Mouse (Mus musculus): Measurements from ENCODE around the gene Tap2. TPM values are rescaled to one million over a fixed set of nuclear protein-coding genes. Genes with fewer than 3 reads are reported as not detected.

Gene Tap2
- polyA plus RNA-seq (2015; fragmentation: Illumina TruSeq; extraction: RNeasy Lipid Tissue Mini Kit (QIAGEN cat#74804); ENCODE audit: insufficient read depth, low replicate concordance) = 38.1 TPM

GRCm38 (mm10) chr17:34203444-34203843, at the start of gene Tap2:
Gene Tap2, plus strand, starts transcription at chr17:34203527.

DNA sequence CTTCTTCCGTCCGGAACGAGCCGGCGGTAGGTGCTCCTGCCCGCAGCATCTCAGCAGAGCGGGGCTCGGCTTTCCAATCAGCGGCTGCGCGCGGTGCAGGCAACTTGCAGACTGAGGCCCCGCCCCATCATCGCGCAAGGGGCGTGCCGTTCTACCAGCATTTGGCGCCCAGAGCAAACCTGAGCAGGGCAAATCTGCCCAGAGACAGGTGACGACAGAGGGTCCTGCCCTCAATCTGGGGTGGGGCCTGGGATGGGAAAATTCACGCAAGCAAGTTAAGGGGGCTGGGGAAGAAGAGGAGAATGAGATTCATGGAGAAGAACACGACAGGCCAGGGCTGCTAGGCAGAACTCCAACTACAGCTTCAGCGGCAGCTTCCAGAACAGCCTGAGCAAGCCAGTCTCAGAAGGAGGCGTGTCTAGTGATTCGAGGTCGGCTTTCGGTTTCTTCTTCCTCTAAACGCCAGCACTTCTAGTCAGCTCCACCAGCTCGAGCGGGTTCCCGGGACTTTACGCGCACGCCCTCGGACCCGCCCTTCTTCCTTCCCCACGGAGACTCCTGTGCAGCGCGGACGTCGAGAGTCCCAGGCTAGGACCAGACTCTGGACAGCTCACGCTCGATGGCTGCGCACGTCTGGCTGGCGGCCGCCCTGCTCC, 15.9 kb upstream of the Tap2 start, which contains the start of the genes Tap1 and Psmb9:
Tap1 (plus strand) TSS at position 293 of the 656 bp plus-strand sequence.
Psmb9 (minus strand) TSS at position 504 of the 656 bp plus-strand sequence.

GRCm38 (mm10) chr17:34196941-34197894, 6.1 kb upstream of the Tap2 start, which contains the start of gene Psmb8:
Gene Psmb8, plus strand, starts transcription at chr17:34197721.

GRCm38 (mm10) chr17:34238706-34239105, 35.4 kb downstream of the Tap2 start, which contains the start of gene H2-Ob:
Gene H2-Ob, plus strand, starts transcription at chr17:34238903.

DNA sequence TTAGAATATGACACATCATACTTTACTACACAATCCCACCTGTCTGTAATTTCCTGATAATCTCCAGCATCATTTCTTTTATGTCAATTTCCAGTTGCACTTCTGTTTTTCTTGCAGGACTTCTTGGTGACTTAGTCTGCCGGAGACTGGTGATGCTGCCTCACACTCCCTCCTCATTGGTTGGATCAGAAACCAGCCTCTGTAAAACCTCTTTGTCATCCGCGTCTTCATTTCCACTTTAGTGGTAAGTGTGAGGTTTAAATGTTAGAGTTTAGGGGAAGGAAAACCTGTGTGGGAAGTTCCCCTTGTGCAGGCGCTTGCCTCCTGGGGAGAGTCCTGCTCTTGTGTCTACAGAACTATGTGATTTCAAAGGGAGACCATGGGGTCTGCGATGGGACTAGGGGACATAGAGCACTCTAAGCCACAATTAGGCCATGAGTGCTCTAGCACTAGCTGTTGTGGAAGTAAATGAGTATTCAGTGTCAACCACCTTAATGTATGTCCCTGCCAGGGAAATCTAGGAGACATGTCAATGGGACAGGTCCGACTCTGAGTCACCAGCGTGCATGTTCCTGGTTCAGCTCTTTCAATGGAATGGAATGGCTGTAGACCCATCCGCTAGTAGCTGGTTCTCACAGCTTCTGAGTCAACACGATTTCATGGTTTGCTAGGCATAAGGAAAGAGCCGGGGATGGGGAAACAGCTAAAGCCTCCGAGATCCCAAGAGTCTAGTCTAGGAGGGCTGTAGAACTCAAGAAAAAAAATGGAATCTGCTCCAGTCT, 54.5 kb downstream of the Tap2 start, which contains the start of gene H2-Ab1:
H2-Ab1 (plus strand) TSS at position 96 of the 782 bp plus-strand sequence.

Other genes with a start within 250 kb of the Tap2 start
- 28.2 TPM for gene Vps52, start 247.7 kb upstream of the Tap2 start, polyA plus RNA-seq (2015; fragmentation: Illumina TruSeq; extraction: RNeasy Lipid Tissue Mini Kit (QIAGEN cat#74804); ENCODE audit: insufficient read depth, low replicate concordance)
- 1,734 TPM for gene Rps18, start 247.5 kb upstream of the Tap2 start, polyA plus RNA-seq (2015; fragmentation: Illumina TruSeq; extraction: RNeasy Lipid Tissue Mini Kit (QIAGEN cat#74804); ENCODE audit: insufficient read depth, low replicate concordance)
- 3,352 TPM for gene H2-K1, start 203.2 kb upstream of the Tap2 start, polyA plus RNA-seq (2015; fragmentation: Illumina TruSeq; extraction: RNeasy Lipid Tissue Mini Kit (QIAGEN cat#74804); ENCODE audit: insufficient read depth, low replicate concordance)
- gene Ring1, start 178.8 kb upstream of the Tap2 start, polyA plus RNA-seq (2015; fragmentation: Illumina TruSeq; extraction: RNeasy Lipid Tissue Mini Kit (QIAGEN cat#74804); ENCODE audit: insufficient read depth, low replicate concordance) = 10.5 TPM
- gene H2-Ke6, start 175.5 kb upstream of the Tap2 start, polyA plus RNA-seq (2015; fragmentation: Illumina TruSeq; extraction: RNeasy Lipid Tissue Mini Kit (QIAGEN cat#74804); ENCODE audit: insufficient read depth, low replicate concordance) = 137 TPM
- gene Slc39a7, start 171.8 kb upstream of the Tap2 start, polyA plus RNA-seq (2015; fragmentation: Illumina TruSeq; extraction: RNeasy Lipid Tissue Mini Kit (QIAGEN cat#74804); ENCODE audit: insufficient read depth, low replicate concordance) = 38.7 TPM
- gene Rxrb, start 171.7 kb upstream of the Tap2 start, polyA plus RNA-seq (2015; fragmentation: Illumina TruSeq; extraction: RNeasy Lipid Tissue Mini Kit (QIAGEN cat#74804); ENCODE audit: insufficient read depth, low replicate concordance) = 24.2 TPM
- gene Col11a2, start 164.1 kb upstream of the Tap2 start, polyA plus RNA-seq (2015; fragmentation: Illumina TruSeq; extraction: RNeasy Lipid Tissue Mini Kit (QIAGEN cat#74804); ENCODE audit: insufficient read depth, low replicate concordance) = 0.94 TPM
- gene H2-Oa, start 111.2 kb upstream of the Tap2 start, polyA plus RNA-seq (2015; fragmentation: Illumina TruSeq; extraction: RNeasy Lipid Tissue Mini Kit (QIAGEN cat#74804); ENCODE audit: insufficient read depth, low replicate concordance) = 69.0 TPM
- 162 TPM for gene H2-DMa, start 84.0 kb upstream of the Tap2 start, polyA plus RNA-seq (2015; fragmentation: Illumina TruSeq; extraction: RNeasy Lipid Tissue Mini Kit (QIAGEN cat#74804); ENCODE audit: insufficient read depth, low replicate concordance)
- gene Brd2, start 80.9 kb upstream of the Tap2 start, polyA plus RNA-seq (2015; fragmentation: Illumina TruSeq; extraction: RNeasy Lipid Tissue Mini Kit (QIAGEN cat#74804); ENCODE audit: insufficient read depth, low replicate concordance) = 245 TPM
- gene H2-DMb2, start 60.2 kb upstream of the Tap2 start, polyA plus RNA-seq (2015; fragmentation: Illumina TruSeq; extraction: RNeasy Lipid Tissue Mini Kit (QIAGEN cat#74804); ENCODE audit: insufficient read depth, low replicate concordance) = 497 TPM
- gene H2-DMb1, start 50.5 kb upstream of the Tap2 start, polyA plus RNA-seq (2015; fragmentation: Illumina TruSeq; extraction: RNeasy Lipid Tissue Mini Kit (QIAGEN cat#74804); ENCODE audit: insufficient read depth, low replicate concordance) = 222 TPM
- gene Tap1, start 16.0 kb upstream of the Tap2 start, polyA plus RNA-seq (2015; fragmentation: Illumina TruSeq; extraction: RNeasy Lipid Tissue Mini Kit (QIAGEN cat#74804); ENCODE audit: insufficient read depth, low replicate concordance) = 94.6 TPM
- 164 TPM for gene Psmb9, start 15.8 kb upstream of the Tap2 start, polyA plus RNA-seq (2015; fragmentation: Illumina TruSeq; extraction: RNeasy Lipid Tissue Mini Kit (QIAGEN cat#74804); ENCODE audit: insufficient read depth, low replicate concordance)
- gene Psmb8, start 5.8 kb upstream of the Tap2 start, polyA plus RNA-seq (2015; fragmentation: Illumina TruSeq; extraction: RNeasy Lipid Tissue Mini Kit (QIAGEN cat#74804); ENCODE audit: insufficient read depth, low replicate concordance) = 229 TPM
- gene H2-Ob, start 35.4 kb downstream of the Tap2 start, polyA plus RNA-seq (2015; fragmentation: Illumina TruSeq; extraction: RNeasy Lipid Tissue Mini Kit (QIAGEN cat#74804); ENCODE audit: insufficient read depth, low replicate concordance) = 1,133 TPM
- gene H2-Ab1, start 54.2 kb downstream of the Tap2 start, polyA plus RNA-seq (2015; fragmentation: Illumina TruSeq; extraction: RNeasy Lipid Tissue Mini Kit (QIAGEN cat#74804); ENCODE audit: insufficient read depth, low replicate concordance) = 2,500 TPM
- 4,264 TPM for gene H2-Aa, start 84.3 kb downstream of the Tap2 start, polyA plus RNA-seq (2015; fragmentation: Illumina TruSeq; extraction: RNeasy Lipid Tissue Mini Kit (QIAGEN cat#74804); ENCODE audit: insufficient read depth, low replicate concordance)
- gene H2-Eb1, start 102.3 kb downstream of the Tap2 start, polyA plus RNA-seq (2015; fragmentation: Illumina TruSeq; extraction: RNeasy Lipid Tissue Mini Kit (QIAGEN cat#74804); ENCODE audit: insufficient read depth, low replicate concordance) = 1,984 TPM
- 75.2 TPM for gene H2-Eb2, start 122.1 kb downstream of the Tap2 start, polyA plus RNA-seq (2015; fragmentation: Illumina TruSeq; extraction: RNeasy Lipid Tissue Mini Kit (QIAGEN cat#74804); ENCODE audit: insufficient read depth, low replicate concordance)
- gene Btnl2, start 151.3 kb downstream of the Tap2 start, polyA plus RNA-seq (2015; fragmentation: Illumina TruSeq; extraction: RNeasy Lipid Tissue Mini Kit (QIAGEN cat#74804); ENCODE audit: insufficient read depth, low replicate concordance) = 6.9 TPM
- gene Btnl1, start 173.6 kb downstream of the Tap2 start, polyA plus RNA-seq (2015; fragmentation: Illumina TruSeq; extraction: RNeasy Lipid Tissue Mini Kit (QIAGEN cat#74804); ENCODE audit: insufficient read depth, low replicate concordance) = 0.68 TPM
- 14.9 TPM for gene BC051142, start 195.3 kb downstream of the Tap2 start, polyA plus RNA-seq (2015; fragmentation: Illumina TruSeq; extraction: RNeasy Lipid Tissue Mini Kit (QIAGEN cat#74804); ENCODE audit: insufficient read depth, low replicate concordance)

All from spleen, adult 10 weeks (tissue).